Mouse (Mus musculus) forebrain, embryonic 13.5 days (tissue): ENCODE measurements around the gene BC049715. TPM values are rescaled to one million over a fixed set of nuclear protein-coding genes. Genes with fewer than 3 reads are reported as not detected.
"Not testable (repeated sequence)": the region's sequence is repeated elsewhere in the genome, so short reads cannot be mapped to it uniquely, and the experiment has no call there.

Experiments
- ATAC-seq: fragments of 200-750 bp; cut with Nextera tagmentation; 2 replicates; pipeline ENCODE4 v1.8.0; 2017
- H3K27ac ChIP-seq: fragments of 300-500 bp; sonication (generic); 2 replicates; pipeline ENCODE4 v1.5.1; 2015; ENCODE audit warnings: inconsistent platforms, mild to moderate bottlenecking, moderate library complexity
- H3K27me3 ChIP-seq: fragments of 300-500 bp; sonication (generic); 2 replicates; pipeline ENCODE4 v1.6.1; 2015; ENCODE audit warnings: mild to moderate bottlenecking, inconsistent platforms
- H3K36me3 ChIP-seq: fragments of 300-500 bp; sonication (generic); 2 replicates; pipeline ENCODE4 v1.6.1; 2015; ENCODE audit warnings: mild to moderate bottlenecking, inconsistent platforms; ENCODE audit not compliant: poor library complexity, severe bottlenecking
- H3K4me1 ChIP-seq: fragments of 300-500 bp; sonication (generic); 2 replicates; pipeline ENCODE4 v1.6.1; 2015; ENCODE audit warnings: inconsistent platforms
- H3K4me2 ChIP-seq: fragments of 300-500 bp; sonication (generic); 2 replicates; pipeline ENCODE4 v1.6.1; 2015; ENCODE audit warnings: inconsistent platforms, mild to moderate bottlenecking, moderate library complexity
- H3K4me3 ChIP-seq: fragments of 300-500 bp; sonication (generic); 2 replicates; pipeline ENCODE4 v1.5.1; 2015; ENCODE audit warnings: mild to moderate bottlenecking, inconsistent platforms
- H3K9ac ChIP-seq: fragments of 300-500 bp; sonication (generic); 2 replicates; pipeline ENCODE4 v1.6.1; 2015; ENCODE audit warnings: mild to moderate bottlenecking, inconsistent platforms
- H3K9me3 ChIP-seq: fragments of 300-500 bp; sonication (generic); replicated peaks from 2 replicates; pipeline ENCODE4 v1.6.1; 2016; ENCODE audit warnings: inconsistent platforms
- WGBS: fragments of 180-500 bp; shearing (Covaris S2); methylation state at CpG from one replicate; pipeline ENCODE4 v1.1.7; 2015; 5-methylcytosine and 5-hydroxymethylcytosine counted together
- microRNA-seq: library from miRNA; unstranded; fragments of <30 nt; microRNA quantifications from one replicate; pipeline ENCODE4, GENCODE M21; 2016
- polyA plus RNA-seq: library from polyadenylated mRNA; unstranded; fragments of >200 nt; fragmentation: Nextera tagmentation; extraction: Ambion mirVana; gene quantifications from 2 replicates; pipeline ENCODE4 v1.2.1, GENCODE M21; 2015

The BC049715 gene
- polyA plus RNA-seq, 1 experiment from 2014 or later = 0.85 TPM

DNA sequence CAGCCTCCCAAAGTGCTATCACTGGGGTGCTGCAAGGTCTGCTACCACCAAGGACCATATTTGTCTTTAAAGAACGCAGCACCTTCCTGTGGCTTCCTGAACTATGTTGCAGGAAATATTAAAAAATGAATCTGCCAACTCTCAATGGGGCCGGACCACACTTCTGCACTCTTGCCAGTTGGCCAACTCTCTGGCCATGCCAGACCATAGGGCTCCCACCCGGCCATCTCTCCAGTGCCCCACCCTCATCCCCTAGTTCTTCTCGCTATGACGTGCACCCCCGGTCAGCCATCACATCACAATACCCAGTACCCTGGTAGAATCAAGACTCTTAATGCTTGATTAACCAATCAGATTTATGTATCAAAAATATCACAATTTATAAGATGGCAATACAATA is 56.5 kb downstream of the BC049715 start:
- H3K4me3 ChIP-seq = no peak overlapping the region
- no peak for ATAC-seq
- no peak overlapping the region for H3K27ac ChIP-seq
- no peak overlapping the region for H3K9ac ChIP-seq
- H3K4me2 ChIP-seq = no peak overlapping the region
- no peaks in the 10 kb centered on the region for H3K27me3 ChIP-seq
- 91% methylated on average over 6 of the region's 6 CpGs for WGBS
- H3K36me3 ChIP-seq = no peaks in the 10 kb centered on the region
- H3K4me1 ChIP-seq = no peaks in the 10 kb centered on the region
- H3K9me3 ChIP-seq = no peaks in the 10 kb centered on the region

DNA sequence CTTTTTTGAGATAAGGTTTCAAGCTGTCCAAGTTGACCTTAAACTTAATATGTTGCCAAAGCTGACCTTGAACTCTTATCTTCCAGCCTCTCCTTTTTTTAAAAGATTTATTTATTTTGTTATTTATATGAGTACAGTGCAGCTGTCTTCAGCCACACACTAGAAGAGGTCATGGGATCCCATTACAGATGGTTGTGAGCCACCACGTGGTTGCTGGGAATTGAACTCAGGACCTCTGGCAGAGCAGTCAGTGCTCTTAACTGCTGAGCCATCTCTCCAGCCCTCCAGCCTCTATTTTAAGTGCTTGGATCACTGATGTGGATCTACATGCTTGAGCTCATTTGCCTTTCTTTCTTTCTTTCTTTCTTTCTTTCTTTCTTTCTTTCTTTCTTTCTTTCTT is 57.3 kb downstream of the BC049715 start:
- not testable (repeated sequence) for H3K36me3 ChIP-seq, H3K27ac ChIP-seq, H3K4me2 ChIP-seq, H3K4me1 ChIP-seq, H3K9ac ChIP-seq, H3K4me3 ChIP-seq, H3K27me3 ChIP-seq, H3K9me3 ChIP-seq, ATAC-seq
- 54% methylated on average over 1 of the region's 1 CpGs for WGBS

DNA sequence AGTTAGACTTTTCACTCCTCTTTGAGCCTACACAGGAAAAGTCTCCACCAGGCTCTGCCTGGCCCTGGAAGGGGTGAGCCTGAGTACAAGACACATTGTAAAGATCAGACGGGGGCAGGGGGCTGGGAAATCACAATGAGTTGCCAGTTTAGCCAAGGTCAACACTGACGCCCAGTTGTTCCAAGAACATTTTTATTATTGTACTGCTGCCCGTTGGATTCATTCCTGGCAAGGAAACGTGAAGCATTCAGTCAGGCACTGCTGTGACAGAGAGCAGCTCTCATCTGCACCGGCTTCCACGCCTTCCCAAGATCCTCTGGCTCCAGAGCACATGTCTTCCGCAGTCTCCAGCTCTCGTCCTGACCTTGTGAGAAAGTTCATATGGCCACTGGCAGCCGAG is 60.4 kb downstream of the BC049715 start:
- no peak for ATAC-seq
- 84% methylated on average over 9 of the region's 9 CpGs for WGBS
- Histone ChIP-seq H3K4me3 (no peak overlapping the region), H3K9ac (no peak overlapping the region), H3K4me2 (no peak overlapping the region), H3K9me3 (no peaks in the 10 kb centered on the region), H3K4me1 (no peaks in the 10 kb centered on the region), H3K36me3 (no peaks in the 10 kb centered on the region), H3K27ac (no peak overlapping the region), H3K27me3 (no peaks in the 10 kb centered on the region)

DNA sequence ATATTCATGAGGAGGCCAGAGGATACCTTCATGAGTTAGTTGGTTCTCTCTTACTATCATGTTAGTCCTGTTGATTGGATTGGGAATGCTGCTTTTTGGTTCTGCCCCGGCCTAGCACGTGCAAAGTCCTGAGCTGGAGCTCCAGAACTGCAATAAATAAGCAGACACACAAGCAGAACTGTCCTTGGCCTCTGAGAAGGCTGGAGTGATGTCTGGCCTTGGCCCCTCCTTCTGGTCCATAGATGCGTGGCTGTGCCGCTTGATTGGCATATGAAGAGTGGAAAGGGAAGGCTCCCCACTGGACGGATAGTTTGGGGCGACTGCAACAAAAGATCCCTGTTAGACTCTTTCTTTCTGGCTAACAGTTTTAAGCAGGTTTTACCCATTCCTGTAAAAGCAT is 61.6 kb downstream of the BC049715 start:
- no peak overlapping the region for H3K4me3 ChIP-seq
- H3K27me3 ChIP-seq = no peaks in the 10 kb centered on the region
- H3K9me3 ChIP-seq = no peaks in the 10 kb centered on the region
- ATAC-seq = no peak
- H3K27ac ChIP-seq = no peak overlapping the region
- no peak overlapping the region for H3K4me2 ChIP-seq
- H3K36me3 ChIP-seq = no peaks in the 10 kb centered on the region
- H3K9ac ChIP-seq = no peak overlapping the region
- no peaks in the 10 kb centered on the region for H3K4me1 ChIP-seq
- WGBS = 92% methylated on average over 6 of the region's 6 CpGs

DNA sequence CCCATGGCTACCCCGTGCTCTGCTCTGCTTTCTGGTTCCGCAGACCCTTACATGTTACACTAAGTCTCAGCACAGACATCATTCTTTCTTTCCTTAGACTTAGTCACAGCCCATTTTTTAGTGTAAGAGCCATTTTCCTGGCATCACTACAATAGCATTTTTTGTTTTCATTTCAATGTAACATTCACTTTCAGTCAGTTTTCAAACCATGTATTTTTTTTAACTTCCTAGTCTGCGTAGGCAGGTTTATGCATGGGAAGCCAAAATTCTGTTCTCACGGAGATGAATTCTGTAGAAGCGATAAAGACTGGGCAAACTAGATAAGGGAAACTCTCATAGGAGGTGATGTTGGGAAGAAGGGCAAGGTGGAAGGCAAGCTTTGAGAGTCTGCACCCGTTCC is 62.1 kb downstream of the BC049715 start:
- H3K4me1 ChIP-seq = no peaks in the 10 kb centered on the region
- H3K4me2 ChIP-seq = no peak overlapping the region
- ATAC-seq = no peak
- H3K27me3 ChIP-seq = no peaks in the 10 kb centered on the region
- H3K9ac ChIP-seq = no peak overlapping the region
- H3K4me3 ChIP-seq = no peak overlapping the region
- no peaks in the 10 kb centered on the region for H3K36me3 ChIP-seq
- H3K9me3 ChIP-seq = no peaks in the 10 kb centered on the region
- WGBS = 96% methylated on average over 6 of the region's 6 CpGs
- no peak overlapping the region for H3K27ac ChIP-seq

Small RNA genes within 50 kb of the gene (microRNA-seq; reads per million reads assigned to microRNA genes)
- gene Gm44364 = not detected

Other genes starting within 250 kb of the BC049715 start
- gene Plbd1, start 165.7 kb upstream of the BC049715 start, polyA plus RNA-seq = 0.28 and 0.33 TPM in 2 replicates
- 0.13 TPM in 2 replicates for gene Gucy2c, start 45.9 kb upstream of the BC049715 start, polyA plus RNA-seq
- gene Hist4h4, start 23.2 kb upstream of the BC049715 start, polyA plus RNA-seq = 0.97 and 1.2 TPM in 2 replicates
- gene H2afj, start 19.4 kb upstream of the BC049715 start, polyA plus RNA-seq = 125 and 140 TPM in 2 replicates
- gene Wbp11, start 607 bp downstream of the BC049715 start, polyA plus RNA-seq = 94.5 and 98.8 TPM in 2 replicates
- not detected in 2 replicates for gene Smco3, start 7.8 kb downstream of the BC049715 start, polyA plus RNA-seq
- 0.08 TPM in 1 of 2 replicates, not detected in the other for gene Art4, start 30.1 kb downstream of the BC049715 start, polyA plus RNA-seq
- 3.0 and 3.3 TPM in 2 replicates for gene Mgp, start 48.2 kb downstream of the BC049715 start, polyA plus RNA-seq
- gene Erp27, start 94.6 kb downstream of the BC049715 start, polyA plus RNA-seq = 0.22 TPM in 1 of 2 replicates, not detected in the other
- 0.03 TPM in 1 of 2 replicates, not detected in the other for gene Pde6h, start 96.2 kb downstream of the BC049715 start, polyA plus RNA-seq
- 11.0 and 11.5 TPM in 2 replicates for gene Arhgdib, start 114.3 kb downstream of the BC049715 start, polyA plus RNA-seq